Mouse (Mus musculus) spleen, adult 2 months (tissue): ENCODE measurements around the gene 9930111J21Rik2.
"Not testable (repeated sequence)": the region's sequence is repeated elsewhere in the genome, so short reads cannot be mapped to it uniquely, and the experiment has no call there.

Experiments
- CTCF ChIP-seq: fragments of 200-500 bp; IDR thresholded peaks from 2 replicates; pipeline ENCODE4 v1.5.1; 2011; ENCODE audit warnings: mild to moderate bottlenecking, inconsistent platforms; ENCODE audit not compliant: insufficient read depth, insufficient read length, insufficient replicate concordance; ENCODE audit errors: extremely low read depth
- POLR2A ChIP-seq: fragments of 200-500 bp; IDR thresholded peaks from 2 replicates; pipeline ENCODE4 v1.6.1; 2011; ENCODE audit warnings: low read depth, low read length, inconsistent platforms

- not testable (repeated sequence) for TF ChIP-seq CTCF, POLR2A
These were observed 62.8 kb downstream of the 9930111J21Rik2 start for GRCm38 (mm10) chr11:48988219-48988618.
